Mouse (Mus musculus) embryonic facial prominence, embryonic 13.5 days (tissue): ENCODE measurements around the gene Sptssb. TPM values are rescaled to one million over a fixed set of nuclear protein-coding genes. Genes with fewer than 3 reads are reported as not detected.

ENCODE experiments used
- ATAC-seq: fragments of 200-750 bp; cut with Nextera tagmentation; 2 replicates; pipeline ENCODE4 v1.8.0; 2017; ENCODE audit warnings: low read depth; ENCODE audit not compliant: insufficient number of reproducible peaks, insufficient read depth, low FRiP score, low TSS enrichment
- H3K27ac ChIP-seq: fragments of 300-500 bp; sonication (generic); 2 replicates; pipeline ENCODE4 v1.5.1; 2015; ENCODE audit warnings: moderate library complexity, mild to moderate bottlenecking, inconsistent platforms
- H3K27me3 ChIP-seq: fragments of 300-500 bp; sonication (generic); 2 replicates; pipeline ENCODE4 v1.6.1; 2015; ENCODE audit warnings: mild to moderate bottlenecking, inconsistent platforms
- H3K36me3 ChIP-seq: fragments of 300-500 bp; sonication (generic); 2 replicates; pipeline ENCODE4 v1.6.1; 2015; ENCODE audit warnings: mild to moderate bottlenecking, inconsistent platforms
- H3K4me1 ChIP-seq: fragments of 300-500 bp; sonication (generic); 2 replicates; pipeline ENCODE4 v1.6.1; 2015; ENCODE audit warnings: inconsistent platforms
- H3K4me2 ChIP-seq: fragments of 300-500 bp; sonication (generic); 2 replicates; pipeline ENCODE4 v1.6.1; 2015; ENCODE audit warnings: moderate library complexity, mild to moderate bottlenecking, inconsistent platforms
- H3K4me3 ChIP-seq: fragments of 300-500 bp; sonication (generic); 2 replicates; pipeline ENCODE4 v1.5.1; 2015; ENCODE audit warnings: mild to moderate bottlenecking, inconsistent platforms
- H3K9ac ChIP-seq: fragments of 300-500 bp; sonication (generic); 2 replicates; pipeline ENCODE4 v1.6.1; 2015; ENCODE audit warnings: mild to moderate bottlenecking, inconsistent platforms
- H3K9me3 ChIP-seq: fragments of 300-500 bp; sonication (generic); 2 replicates; pipeline ENCODE4 v1.6.1; 2016; ENCODE audit warnings: inconsistent platforms
- WGBS: fragments of 180-500 bp; shearing (Covaris S2); methylation state at CpG from one replicate; pipeline ENCODE4 v1.1.7; 2015; ENCODE audit warnings: mixed read lengths; 5-methylcytosine and 5-hydroxymethylcytosine counted together
- polyA plus RNA-seq: library from polyadenylated mRNA; unstranded; fragments of >200 nt; fragmentation: Nextera tagmentation; extraction: Ambion mirVana; gene quantifications from 2 replicates; pipeline ENCODE4 v1.2.1, GENCODE M21; 2015

The Sptssb gene
- polyA plus RNA-seq, 1 experiment from 2014 or later = 0.63 TPM

GRCm38 (mm10) chr3:69883710-69884109, 24.0 kb upstream of the Sptssb start:
- no peak for ATAC-seq
- no peak overlapping the region for H3K4me3 ChIP-seq
- no peak overlapping the region for H3K4me2 ChIP-seq
- H3K36me3 ChIP-seq = no peaks in the 10 kb centered on the region
- H3K4me1 ChIP-seq = no peaks in the 10 kb centered on the region
- WGBS = 74% methylated on average over 1 of the region's 1 CpGs
- no peaks in the 10 kb centered on the region for H3K27me3 ChIP-seq
- no peak overlapping the region for H3K27ac ChIP-seq
- H3K9ac ChIP-seq = no peak overlapping the region
- no peaks in the 10 kb centered on the region for H3K9me3 ChIP-seq

DNA sequence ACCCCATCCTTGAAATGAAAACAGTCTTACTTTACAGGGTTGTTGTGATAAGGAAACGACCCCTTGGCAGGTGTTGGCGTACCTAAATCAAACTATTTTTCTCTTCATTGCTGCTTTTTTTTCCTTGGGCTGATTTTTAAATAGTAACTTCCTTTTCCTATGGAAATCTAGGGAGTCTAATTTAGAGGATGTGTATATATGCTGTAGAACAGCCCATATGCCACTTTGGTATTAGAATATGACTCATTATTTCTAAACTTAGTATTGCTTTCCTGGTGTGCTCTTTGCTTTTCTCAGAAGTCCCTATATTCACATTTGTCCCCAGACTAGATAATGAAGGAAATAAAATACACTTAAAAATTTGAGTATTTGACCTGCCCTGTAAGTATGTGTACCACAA, 17.8 kb upstream of the Sptssb start:
- ATAC-seq = no peak
- H3K9me3 ChIP-seq = no peaks in the 10 kb centered on the region
- H3K36me3 ChIP-seq = no peaks in the 10 kb centered on the region
- no peak overlapping the region for H3K27ac ChIP-seq
- H3K4me1 ChIP-seq = no peaks in the 10 kb centered on the region
- no peak overlapping the region for H3K4me2 ChIP-seq
- 79% methylated on average over 2 of the region's 2 CpGs for WGBS
- no peak overlapping the region for H3K4me3 ChIP-seq
- no peaks in the 10 kb centered on the region for H3K27me3 ChIP-seq
- H3K9ac ChIP-seq = no peak overlapping the region

GRCm38 (mm10) chr3:69874721-69875120, 15.0 kb upstream of the Sptssb start:
- WGBS = 73% methylated on average over 3 of the region's 3 CpGs
- H3K9me3 ChIP-seq = no peaks in the 10 kb centered on the region
- no peaks in the 10 kb centered on the region for H3K4me1 ChIP-seq
- H3K36me3 ChIP-seq = no peaks in the 10 kb centered on the region
- no peak overlapping the region for H3K4me2 ChIP-seq
- no peaks in the 10 kb centered on the region for H3K27me3 ChIP-seq
- ATAC-seq = no peak
- no peak overlapping the region for H3K27ac ChIP-seq
- no peak overlapping the region for H3K4me3 ChIP-seq
- no peak overlapping the region for H3K9ac ChIP-seq

DNA sequence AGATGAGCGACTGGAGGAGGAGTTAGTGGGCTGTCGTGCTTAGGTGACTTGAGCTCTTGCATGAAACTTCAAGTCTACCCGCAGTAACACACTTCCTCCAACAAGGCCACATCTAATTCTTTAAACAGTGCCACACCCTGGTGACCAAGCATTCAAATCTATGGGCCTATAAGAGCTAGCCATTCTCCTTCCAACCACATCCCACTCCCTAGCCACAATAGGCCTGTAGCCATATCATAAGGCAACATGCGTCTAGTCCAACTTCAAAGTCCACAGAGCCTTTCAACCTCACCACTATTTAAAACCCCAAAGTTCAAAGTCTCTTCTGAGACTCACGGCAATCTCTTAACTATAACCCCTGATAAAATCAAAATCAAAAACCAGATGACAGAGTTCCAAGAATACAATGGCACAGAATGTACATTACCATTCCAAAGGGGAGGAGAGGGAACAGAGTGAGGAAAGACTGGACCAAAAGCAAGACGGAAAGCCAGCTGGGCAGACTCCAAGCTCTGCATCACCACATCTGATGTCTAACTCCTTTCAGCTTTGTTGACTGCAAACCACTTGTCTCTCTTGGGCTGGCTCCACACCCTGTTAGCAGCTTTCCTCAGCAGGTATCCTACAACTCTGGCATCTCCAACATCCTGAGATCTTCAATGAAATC, 13.1 kb upstream of the Sptssb start:
- Histone ChIP-seq H3K4me2 (no peak overlapping the region), H3K27ac (no peak overlapping the region), H3K4me3 (no peak overlapping the region), H3K9ac (no peak overlapping the region), H3K4me1 (no peaks in the 10 kb centered on the region), H3K27me3 (no peaks in the 10 kb centered on the region), H3K9me3 (no peaks in the 10 kb centered on the region), H3K36me3 (no peaks in the 10 kb centered on the region)
- WGBS = 77% methylated on average over 6 of the region's 6 CpGs
- no peak for ATAC-seq

DNA sequence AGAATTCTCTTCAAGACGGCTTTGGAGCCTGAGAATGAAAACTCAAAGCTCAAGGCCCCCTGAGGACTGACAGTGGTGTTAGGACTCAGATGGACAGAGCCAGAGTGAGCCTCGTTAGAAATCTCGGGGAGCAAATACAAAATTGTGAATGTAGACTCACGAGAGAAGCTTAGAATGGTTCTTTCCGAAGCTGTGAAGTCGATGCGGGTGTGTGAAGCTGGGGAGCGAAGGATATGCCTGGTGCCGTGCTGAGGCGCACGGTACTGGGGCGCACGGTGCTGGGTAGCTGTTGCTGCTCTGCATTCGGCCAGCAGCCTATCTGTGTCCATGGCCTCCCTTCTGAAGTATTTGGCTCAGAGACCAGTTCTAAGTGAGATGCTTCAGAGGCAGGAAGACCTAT, 11.4 kb upstream of the Sptssb start:
- H3K4me1 ChIP-seq = no peaks in the 10 kb centered on the region
- H3K9ac ChIP-seq = no peak overlapping the region
- no peak overlapping the region for H3K27ac ChIP-seq
- H3K27me3 ChIP-seq = no peaks in the 10 kb centered on the region
- WGBS = 87% methylated on average over 14 of the region's 14 CpGs
- H3K4me2 ChIP-seq = no peak overlapping the region
- H3K9me3 ChIP-seq = no peaks in the 10 kb centered on the region
- no peaks in the 10 kb centered on the region for H3K36me3 ChIP-seq
- no peak overlapping the region for H3K4me3 ChIP-seq
- no peak for ATAC-seq

DNA sequence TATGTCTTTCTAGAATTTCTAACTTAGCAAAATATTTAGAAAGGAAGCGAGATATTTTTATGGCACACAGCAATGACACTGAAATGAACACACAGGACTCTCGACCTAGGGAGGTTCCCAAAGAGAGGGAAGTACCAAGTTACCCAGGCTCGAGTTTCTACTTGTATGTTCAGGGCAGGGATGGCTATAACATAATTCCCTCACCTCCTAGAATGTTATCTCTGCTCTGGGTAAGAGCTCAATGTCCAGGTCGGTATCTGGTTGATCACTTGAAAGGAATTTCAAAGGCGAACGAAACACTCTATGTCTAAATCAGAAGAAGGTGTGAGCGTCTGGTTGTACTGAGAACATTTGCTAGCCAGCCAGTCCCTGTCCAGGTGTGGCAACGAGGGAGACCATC, 10.0 kb upstream of the Sptssb start:
- H3K36me3 ChIP-seq = no peaks in the 10 kb centered on the region
- no peak overlapping the region for H3K9ac ChIP-seq
- H3K4me1 ChIP-seq = no peaks in the 10 kb centered on the region
- 80% methylated on average over 8 of the region's 8 CpGs for WGBS
- no peak for ATAC-seq
- no peaks in the 10 kb centered on the region for H3K9me3 ChIP-seq
- no peak overlapping the region for H3K4me3 ChIP-seq
- H3K4me2 ChIP-seq = no peak overlapping the region
- no peaks in the 10 kb centered on the region for H3K27me3 ChIP-seq
- H3K27ac ChIP-seq = no peak overlapping the region

- no peaks in the 10 kb centered on the region for H3K9me3 ChIP-seq
- no peak overlapping the region for H3K4me3 ChIP-seq
- no peak overlapping the region for H3K27ac ChIP-seq
- peaks cover 19% of the 10 kb centered on the region; the same call in 1 of the 2 replicates for H3K27me3 ChIP-seq
- peaks cover 14% of the 10 kb centered on the region; the same call in 1 of the 2 replicates for H3K4me1 ChIP-seq
- H3K9ac ChIP-seq = no peak overlapping the region
- H3K36me3 ChIP-seq = no peaks in the 10 kb centered on the region
- no peak for ATAC-seq
- 63% methylated on average over 9 of the region's 9 CpGs for WGBS
- H3K4me2 ChIP-seq = peak overlapping the region; percentile 95
Observed at GRCm38 (mm10) chr3:69861789-69862395, 2.2 kb upstream of the Sptssb start.

GRCm38 (mm10) chr3:69860589-69861521, 1.1 kb upstream of the Sptssb start:
- Histone ChIP-seq H3K27ac (no peak overlapping the region), H3K4me2 (peak overlapping the region; percentile 95), H3K36me3 (no peaks in the 10 kb centered on the region), H3K9me3 (no peaks in the 10 kb centered on the region), H3K4me3 (peak overlapping the region; percentile 51), H3K27me3 (peaks cover 19% of the 10 kb centered on the region; the same call in 1 of the 2 replicates), H3K9ac (peak overlapping the region; percentile 57), H3K4me1 (peaks cover 14% of the 10 kb centered on the region; the same call in 1 of the 2 replicates)
- 0 out of 2 replicates have a peak, but pooled peaks have one; percentile 20 for ATAC-seq
- WGBS = under 1% methylated on average over 40 of the region's 40 CpGs

GRCm38 (mm10) chr3:69839485-69839884, 20.3 kb downstream of the Sptssb start:
- Histone ChIP-seq H3K9ac (no peak overlapping the region), H3K9me3 (no peaks in the 10 kb centered on the region), H3K27me3 (no peaks in the 10 kb centered on the region), H3K27ac (no peak overlapping the region), H3K4me1 (no peaks in the 10 kb centered on the region), H3K4me2 (no peak overlapping the region), H3K4me3 (no peak overlapping the region), H3K36me3 (no peaks in the 10 kb centered on the region)
- 83% methylated on average over 6 of the region's 6 CpGs for WGBS
- ATAC-seq = no peak

- no peaks in the 10 kb centered on the region for H3K4me1 ChIP-seq
- H3K27me3 ChIP-seq = no peaks in the 10 kb centered on the region
- ATAC-seq = no peak
- H3K9me3 ChIP-seq = no peaks in the 10 kb centered on the region
- no peak overlapping the region for H3K9ac ChIP-seq
- H3K4me3 ChIP-seq = no peak overlapping the region
- WGBS = 76% methylated on average over 8 of the region's 8 CpGs
- H3K4me2 ChIP-seq = no peak overlapping the region
- H3K27ac ChIP-seq = no peak overlapping the region
- no peaks in the 10 kb centered on the region for H3K36me3 ChIP-seq
Observed at GRCm38 (mm10) chr3:69829532-69829931, 30.2 kb downstream of the Sptssb start.

- Histone ChIP-seq H3K27ac (no peak overlapping the region), H3K9me3 (no peaks in the 10 kb centered on the region), H3K36me3 (no peaks in the 10 kb centered on the region), H3K4me1 (no peaks in the 10 kb centered on the region), H3K27me3 (no peaks in the 10 kb centered on the region), H3K4me2 (no peak overlapping the region), H3K9ac (no peak overlapping the region), H3K4me3 (no peak overlapping the region)
- WGBS = 100% methylated on average over 1 of the region's 1 CpGs
- no peak for ATAC-seq
Observed at GRCm38 (mm10) chr3:69824536-69824935, 35.2 kb downstream of the Sptssb start.
